Comparison of ENCODE assay signal across 9 mouse cellular contexts in genomic region chr9:44378153-44378730, GRCm38 (mm10). TPM values are rescaled to one million over a fixed set of nuclear protein-coding genes. Genes with fewer than 3 reads are reported as not detected.
DNase-seq lines count a peak whose midpoint lies in the region; ATAC-seq and TF ChIP-seq lines count a peak whose summit lies in the region.
"Had no signal": no experiment of that assay in that cellular context is flagged by ENCODE, and none has a peak within 500 bp of the region (broad histone marks: within the 10 kb centered on the region; RNA-seq: fewer than 3 reads in every experiment).

No protein-coding gene starts in this region.

- TF ChIP-seq POLR2A in CH12.LX (IDR thresholded peaks at IDR 0.05; ENCODE audit: low read depth, low read length), result no peak; the same call in 1 of the 2 replicates

- H3K9ac ChIP-seq in heart, embryonic 13.5 days, result peak overlapping the region; percentile 87
- H3K9ac ChIP-seq in CH12.LX (ENCODE audit: insufficient read depth, low read depth), result peak overlapping the region; percentile 93
- H3K9ac ChIP-seq in forebrain, postnatal 0 days, result peak overlapping the region; percentile 84

- TF ChIP-seq EP300 in CH12.LX (IDR thresholded peaks at IDR 0.05; ENCODE audit: low read length), result no peak

- peaks cover 27% of the 10 kb centered on the region for H3K36me3 ChIP-seq in heart, embryonic 13.5 days
- H3K36me3 ChIP-seq in CH12.LX (replicated peaks in 1 of 2; ENCODE audit: control insufficient read depth in 1 of 2, insufficient read depth in 1 of 2, low read length in 1 of 2), result peaks cover 21 to 29% of the 10 kb centered on the region in 2 experiments
- H3K36me3 ChIP-seq in forebrain, postnatal 0 days (ENCODE audit: insufficient read depth), result peaks cover 23% of the 10 kb centered on the region
- H3K36me3 ChIP-seq in midbrain, embryonic 10.5 days, result peaks cover 32% of the 10 kb centered on the region

- H3K9me3 ChIP-seq in heart, embryonic 13.5 days, result no peaks in the 10 kb centered on the region
- H3K9me3 ChIP-seq in CH12.LX (replicated peaks; ENCODE audit: low read length), result no peaks in the 10 kb centered on the region
- H3K9me3 ChIP-seq in forebrain, postnatal 0 days (ENCODE audit: low read length), result no peaks in the 10 kb centered on the region
- H3K9me3 ChIP-seq in midbrain, embryonic 10.5 days (replicated peaks), result no peaks in the 10 kb centered on the region

- DNase-seq in heart, adult 8-10 months (ENCODE audit: low spot score), result no peak
- DNase-seq in CH12.LX (ENCODE audit: extremely low read depth), result no peak
- no peak for DNase-seq in forebrain, postnatal 0 days
- no peak for DNase-seq in midbrain, embryonic 10.5 days (ENCODE audit: low spot score)
- DNase-seq in left cerebral cortex, postnatal 14 days (ENCODE audit: low spot score in 2 of 2), result no peak
- DNase-seq in frontal cortex, adult 2 months (ENCODE audit: extremely low spot score in 1 of 2, low spot score in 1 of 2), result no peak
- no peak for DNase-seq in retina, embryonic 14.5 days (ENCODE audit: low spot score)
- DNase-seq: thymus, postnatal 14 days had no signal

- TF ChIP-seq RAD21 in CH12.LX (IDR thresholded peaks at IDR 0.05; ENCODE audit: low read depth, low read length), result no peak

- peaks cover 25% of the 10 kb centered on the region for H3K79me2 ChIP-seq in CH12.LX (replicated peaks; ENCODE audit: control insufficient read depth, extremely low read depth, insufficient read depth, poor library complexity, severe bottlenecking)

- H3K4me3 ChIP-seq in heart, embryonic 13.5 days, result peak overlapping the region; percentile 68
- peak overlapping the region; percentile 73 to 96 (median 73) for H3K4me3 ChIP-seq in CH12.LX (replicated peaks in 1 of 3; ENCODE audit: low read depth in 2 of 3, low read length in 2 of 3, poor library complexity in 1 of 3)
- peak overlapping the region; percentile 78 for H3K4me3 ChIP-seq in forebrain, postnatal 0 days (ENCODE audit: low read depth, low read length)
- H3K4me3 ChIP-seq in midbrain, embryonic 10.5 days, result peak overlapping the region; percentile 92

- no peak for ATAC-seq in heart, embryonic 13.5 days (ENCODE audit: extremely low read depth, insufficient number of reproducible peaks, low FRiP score, low TSS enrichment)
- no peak for ATAC-seq in forebrain, postnatal 0 days

- intact Hi-C loops in left cerebral cortex, postnatal 14 days (cut with DNase I), result no loop called here

- peaks cover 26% of the 10 kb centered on the region for H3K4me1 ChIP-seq in heart, embryonic 13.5 days
- H3K4me1 ChIP-seq in CH12.LX (ENCODE audit: control insufficient read depth in 1 of 2, insufficient read depth in 2 of 2), result peaks cover 7 to 34% of the 10 kb centered on the region in 2 experiments
- H3K4me1 ChIP-seq in forebrain, postnatal 0 days (ENCODE audit: insufficient read depth), result peaks cover 6% of the 10 kb centered on the region
- H3K4me1 ChIP-seq in midbrain, embryonic 10.5 days, result peaks cover 31% of the 10 kb centered on the region

- dilution Hi-C loops in CH12.LX (cut with MboI; ENCODE audit: extremely low pct_ligation_motif_present, extremely low pct_unique_long_range_greater_than_20kb, low sequenced_read_pairs), result no loop called here

- 76% methylated on average over 5 of the region's 5 CpGs for WGBS in heart, embryonic 13.5 days
- WGBS in forebrain, postnatal 0 days, result 86% methylated on average over 5 of the region's 5 CpGs
- 87% methylated on average over 5 of the region's 5 CpGs for WGBS in midbrain, embryonic 10.5 days

- TF ChIP-seq CTCF in CH12.LX (conservative IDR thresholded peaks at IDR 0.05 in 1 of 2, IDR thresholded peaks at IDR 0.05 in 1 of 2; ENCODE audit: low read depth in 2 of 2, low read length in 2 of 2), result no peak
- no peak for TF ChIP-seq CTCF in forebrain, postnatal 0 days (IDR thresholded peaks at IDR 0.05; ENCODE audit: low read depth)

- H3K27ac ChIP-seq in heart, embryonic 13.5 days (replicated peaks), result peak overlapping the region; percentile 83
- H3K27ac ChIP-seq in CH12.LX (ENCODE audit: insufficient read depth, low read depth), result peak overlapping the region; percentile 64; the same call in 1 of the 2 replicates
- H3K27ac ChIP-seq in forebrain, postnatal 0 days (ENCODE audit: low read depth, low read length), result 0 out of 2 replicates have a peak overlapping the region, but pooled peaks have one; percentile 86
- peak overlapping the region; percentile 94 for H3K27ac ChIP-seq in midbrain, embryonic 10.5 days (replicated peaks)

- no peaks in the 10 kb centered on the region for H3K27me3 ChIP-seq in heart, embryonic 13.5 days (replicated peaks)
- no peaks in the 10 kb centered on the region for H3K27me3 ChIP-seq in CH12.LX (replicated peaks)
- H3K27me3 ChIP-seq in forebrain, postnatal 0 days (ENCODE audit: insufficient read depth, low read length), result no peaks in the 10 kb centered on the region
- no peaks in the 10 kb centered on the region for H3K27me3 ChIP-seq in midbrain, embryonic 10.5 days (ENCODE audit: low read depth, poor library complexity, severe bottlenecking)

- peak overlapping the region; percentile 77 for H3K4me2 ChIP-seq in heart, embryonic 13.5 days
- H3K4me2 ChIP-seq in CH12.LX (ENCODE audit: insufficient read depth, low read depth, poor library complexity, severe bottlenecking), result peak overlapping the region; percentile 87
- H3K4me2 ChIP-seq in forebrain, postnatal 0 days (ENCODE audit: low read depth), result peak overlapping the region; percentile 94

- in situ Hi-C loops in CH12.LX (cut with MboI; ENCODE audit: low pct_ligation_motif_present, low pct_unique_long_range_greater_than_20kb, low sequenced_read_pairs), result no loop called here

TF ChIP-seq in CH12.LX, 34 proteins besides CTCF, POLR2A, EP300 and RAD21 (continues in another document):
- no peak for TF ChIP-seq ZNF384 (IDR thresholded peaks at IDR 0.05; ENCODE audit: low read depth, low read length)

RNA-seq across cellular contexts. Expression of gene Hyou1, which starts 1.0 kb away (rescaled TPM):
- polyA plus RNA-seq in heart, embryonic 13.5 days (2015; fragmentation: Nextera tagmentation; extraction: Ambion mirVana), result 16.0 and 17.5 TPM in 2 replicates
- total RNA-seq in heart, adult 8-10 months (2022), result 10 to 100 TPM; 50.4 to 82.6 (median 67.0) TPM
- total RNA-seq in CH12.LX (2012; rRNA removed) (88.7 and 148 TPM in 2 replicates), CH12.LX (2014; rRNA removed) (31.9 and 32.6 TPM in 2 replicates)
- polyA plus RNA-seq in CH12.LX (2012; ENCODE audit: insufficient read length, low read depth), result 89.9 and 90.8 TPM in 2 replicates
- total RNA-seq in forebrain, postnatal 0 days (2014; rRNA removed), result 51.8 and 59.0 TPM in 2 replicates
- polyA plus RNA-seq in forebrain, postnatal 0 days (2015; fragmentation: Nextera tagmentation; extraction: Ambion mirVana), result 14.0 and 17.4 TPM in 2 replicates
- polyA plus RNA-seq in midbrain, embryonic 10.5 days (2016; fragmentation: Nextera tagmentation; extraction: Ambion mirVana), result 40.2 and 42.1 TPM in 2 replicates
- 100 to 1,000 TPM; 100 to 101 TPM for total RNA-seq in left cerebral cortex, postnatal 14 days (2021)
- polyA plus RNA-seq in frontal cortex, adult 2 months (2012; rRNA removed), result 51.3 and 54.5 TPM in 2 replicates

RNA-seq across cellular contexts. Expression of gene Vps11, which starts 16.8 kb away (rescaled TPM):
- polyA plus RNA-seq in heart, embryonic 13.5 days (2015; fragmentation: Nextera tagmentation; extraction: Ambion mirVana), result 20.0 and 21.1 TPM in 2 replicates
- 10 to 100 TPM; 15.3 to 20.2 (median 16.5) TPM for total RNA-seq in heart, adult 8-10 months (2022)
- 21.4 and 22.1 TPM in 2 replicates for total RNA-seq in CH12.LX (2012; rRNA removed)
- total RNA-seq in CH12.LX (2014; rRNA removed), result 16.1 and 17.4 TPM in 2 replicates
- polyA plus RNA-seq in CH12.LX (2012; ENCODE audit: insufficient read length, low read depth), result 23.2 and 24.8 TPM in 2 replicates
- 37.6 and 39.1 TPM in 2 replicates for total RNA-seq in forebrain, postnatal 0 days (2014; rRNA removed)
- polyA plus RNA-seq in forebrain, postnatal 0 days (2015; fragmentation: Nextera tagmentation; extraction: Ambion mirVana), result 36.2 and 39.9 TPM in 2 replicates
- polyA plus RNA-seq in midbrain, embryonic 10.5 days (2016; fragmentation: Nextera tagmentation; extraction: Ambion mirVana), result 33.6 and 35.9 TPM in 2 replicates
- total RNA-seq in left cerebral cortex, postnatal 14 days (2021), result 10 to 100 TPM; 44.2 to 44.6 TPM
- polyA plus RNA-seq in frontal cortex, adult 2 months (2012; rRNA removed), result 44.1 and 47.2 TPM in 2 replicates

RNA-seq across cellular contexts. Expression of gene Slc37a4, which starts 18.4 kb away (rescaled TPM):
- polyA plus RNA-seq in heart, embryonic 13.5 days (2015; fragmentation: Nextera tagmentation; extraction: Ambion mirVana), result 31.4 and 36.4 TPM in 2 replicates
- total RNA-seq in heart, adult 8-10 months (2022), result 10 to 100 TPM; 22.5 to 24.5 (median 22.9) TPM
- total RNA-seq in CH12.LX (2012; rRNA removed) (13.8 and 25.5 TPM in 2 replicates), CH12.LX (2014; rRNA removed) (29.9 and 38.7 TPM in 2 replicates)
- 10.3 and 11.7 TPM in 2 replicates for polyA plus RNA-seq in CH12.LX (2012; ENCODE audit: insufficient read length, low read depth)
- total RNA-seq in forebrain, postnatal 0 days (2014; rRNA removed), result 51.6 and 69.5 TPM in 2 replicates
- polyA plus RNA-seq in forebrain, postnatal 0 days (2015; fragmentation: Nextera tagmentation; extraction: Ambion mirVana), result 32.3 and 39.4 TPM in 2 replicates
- 17.2 and 20.5 TPM in 2 replicates for polyA plus RNA-seq in midbrain, embryonic 10.5 days (2016; fragmentation: Nextera tagmentation; extraction: Ambion mirVana)
- 10 to 100 TPM; 35.8 to 45.1 TPM for total RNA-seq in left cerebral cortex, postnatal 14 days (2021)
- 43.3 and 46.9 TPM in 2 replicates for polyA plus RNA-seq in frontal cortex, adult 2 months (2012; rRNA removed)

RNA-seq across cellular contexts. Expression of gene Rps25, which starts 28.7 kb away (rescaled TPM):
- 1,048 and 1,209 TPM in 2 replicates for polyA plus RNA-seq in heart, embryonic 13.5 days (2015; fragmentation: Nextera tagmentation; extraction: Ambion mirVana)
- 100 to 1,000 TPM; 784 to 974 (median 849) TPM for total RNA-seq in heart, adult 8-10 months (2022)
- total RNA-seq in CH12.LX (2012; rRNA removed), result 2,535 and 3,076 TPM in 2 replicates
- 3,131 and 3,378 TPM in 2 replicates for total RNA-seq in CH12.LX (2014; rRNA removed)
- polyA plus RNA-seq in CH12.LX (2012; ENCODE audit: insufficient read length, low read depth), result 2,547 and 3,250 TPM in 2 replicates
- total RNA-seq in forebrain, postnatal 0 days (2014; rRNA removed), result 704 and 1,244 TPM in 2 replicates
- polyA plus RNA-seq in forebrain, postnatal 0 days (2015; fragmentation: Nextera tagmentation; extraction: Ambion mirVana), result 1,723 and 2,412 TPM in 2 replicates
- polyA plus RNA-seq in midbrain, embryonic 10.5 days (2016; fragmentation: Nextera tagmentation; extraction: Ambion mirVana), result 1,926 and 2,208 TPM in 2 replicates
- total RNA-seq in left cerebral cortex, postnatal 14 days (2021), result 100 to 1,000 TPM; 572 to 612 TPM
- 510 and 649 TPM in 2 replicates for polyA plus RNA-seq in frontal cortex, adult 2 months (2012; rRNA removed)

RNA-seq across cellular contexts. Expression of gene Trappc4, which starts 29.2 kb away (rescaled TPM):
- polyA plus RNA-seq in heart, embryonic 13.5 days (2015; fragmentation: Nextera tagmentation; extraction: Ambion mirVana), result 78.9 and 89.7 TPM in 2 replicates
- 10 to 100 TPM; 38.3 to 42.9 (median 41.2) TPM for total RNA-seq in heart, adult 8-10 months (2022)
- total RNA-seq in CH12.LX (2012; rRNA removed), result 81.3 and 88.2 TPM in 2 replicates
- 125 and 135 TPM in 2 replicates for total RNA-seq in CH12.LX (2014; rRNA removed)
- 55.9 and 69.2 TPM in 2 replicates for polyA plus RNA-seq in CH12.LX (2012; ENCODE audit: insufficient read length, low read depth)
- 195 and 237 TPM in 2 replicates for total RNA-seq in forebrain, postnatal 0 days (2014; rRNA removed)
- polyA plus RNA-seq in forebrain, postnatal 0 days (2015; fragmentation: Nextera tagmentation; extraction: Ambion mirVana), result 369 and 397 TPM in 2 replicates
- 216 and 244 TPM in 2 replicates for polyA plus RNA-seq in midbrain, embryonic 10.5 days (2016; fragmentation: Nextera tagmentation; extraction: Ambion mirVana)
- 10 to 100 TPM; 68.5 to 74.8 TPM for total RNA-seq in left cerebral cortex, postnatal 14 days (2021)
- polyA plus RNA-seq in frontal cortex, adult 2 months (2012; rRNA removed), result 86.4 and 86.9 TPM in 2 replicates
